Mouse (Mus musculus) gastrocnemius, adult 18-20 months (tissue): Measurements from ENCODE around the gene Hsp90aa1. TPM values are rescaled to one million over a fixed set of nuclear protein-coding genes. Genes with fewer than 3 reads are reported as not detected.

Experiments
- microRNA-seq: library from miRNA; unstranded; fragments of <30 nt; microRNA quantifications from one replicate; pipeline ENCODE4 v1.2.0, GENCODE M21; 2021
- total RNA-seq, 2 experiments: library from RNA; stranded (reverse); gene quantifications; 2 replicates each; pipeline ENCODE4 v1.2.3; 2021

Hsp90aa1 gene
- total RNA-seq, 2 experiments from 2014 or later, result 46.1 to 109 TPM

Small RNAs within 50 kb of the gene (microRNA-seq; reads per million reads assigned to microRNA genes)
- not detected for gene Gm27299

Other genes with a start within 250 kb of the Hsp90aa1 start
- gene Dync1h1, start 101.3 kb downstream of the Hsp90aa1 start, total RNA-seq, result 10 to 100 TPM; 64.3 to 70.9 TPM
- gene 1700001K19Rik, start 20.1 kb downstream of the Hsp90aa1 start, total RNA-seq, result not detected
- 10 to 100 TPM; 16.6 to 17.4 TPM for gene Wdr20, start 35.2 kb upstream of the Hsp90aa1 start, total RNA-seq
- under 1 TPM in 1 of 2 experiments, not detected in 1; 0.27 TPM for gene Mok, start 138.2 kb upstream of the Hsp90aa1 start, total RNA-seq
- gene Zfp839, start 147.5 kb upstream of the Hsp90aa1 start, total RNA-seq, result 1 to 10 TPM; 6.8 to 8.0 TPM
- gene Cinp, start 186.4 kb upstream of the Hsp90aa1 start, total RNA-seq, result 10 to 100 TPM; 20.8 to 24.9 TPM
- 1 to 10 TPM; 2.4 to 2.9 TPM for gene Tecpr2, start 186.5 kb upstream of the Hsp90aa1 start, total RNA-seq